Mouse (Mus musculus) megakaryocyte, embryonic 14.5 days (primary cell): ENCODE measurements around the gene Usp29. TPM values are rescaled to one million over a fixed set of nuclear protein-coding genes. Genes with fewer than 3 reads are reported as not detected.

Experiments used
- H3K27me3 ChIP-seq: replicated peaks from 2 replicates; pipeline ENCODE3; 2012; ENCODE audit warnings: inconsistent platforms
- H3K36me3 ChIP-seq: replicated peaks from 2 replicates; pipeline ENCODE3; 2012; ENCODE audit warnings: low read length, inconsistent platforms, mixed read lengths
- H3K4me1 ChIP-seq: 2 replicates; pipeline ENCODE4 v1.6.1; 2012; ENCODE audit warnings: inconsistent platforms
- H3K4me3 ChIP-seq: replicated peaks from 2 replicates; pipeline ENCODE3; 2012; ENCODE audit warnings: moderate library complexity, mild to moderate bottlenecking, inconsistent platforms
- H3K9me3 ChIP-seq: 2 replicates; pipeline ENCODE4 v1.6.1; 2012; ENCODE audit warnings: inconsistent platforms
- FLI1 ChIP-seq: IDR thresholded peaks from 2 replicates; pipeline ENCODE4 v1.6.1; 2012; ENCODE audit warnings: low read length, inconsistent platforms, mixed read lengths
- GATA1 ChIP-seq: IDR thresholded peaks from 3 replicates; pipeline ENCODE4 v1.6.1; 2012; ENCODE audit warnings: mixed read lengths, low read length, inconsistent platforms, borderline replicate concordance
- polyA plus RNA-seq: library from polyadenylated mRNA; stranded (reverse); fragments of >175 nt; gene quantifications from 2 replicates; pipeline ENCODE4 v1.2.3, GENCODE M21; 2012; ENCODE audit warnings: low replicate concordance; ENCODE audit not compliant: insufficient read depth

The Usp29 gene
- polyA plus RNA-seq, 1 experiment: 0.46 TPM

DNA sequence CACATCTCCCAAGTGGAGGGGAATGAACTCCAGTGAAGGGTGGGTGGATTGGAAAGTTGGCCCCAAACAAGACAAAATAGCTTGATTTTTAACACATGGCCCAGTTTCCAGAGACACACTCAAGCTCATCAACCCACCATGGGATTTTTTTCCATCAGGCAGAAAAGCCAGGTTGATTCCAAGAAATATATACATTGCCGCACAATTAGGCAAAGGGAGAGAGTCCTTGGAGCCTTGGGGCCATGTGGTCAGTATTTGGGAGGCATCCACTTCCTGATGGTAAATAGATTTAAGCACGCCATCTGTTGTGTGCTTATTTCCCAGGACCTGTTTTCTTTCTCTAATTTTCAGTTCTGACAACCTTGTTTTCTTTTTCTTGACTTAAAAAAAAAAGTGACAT lies 57.7 kb downstream of the Usp29 start:
- TF ChIP-seq GATA1 (no peak), FLI1 (no peak)
- H3K9me3 ChIP-seq: peaks cover 11% of the 10 kb centered on the region; the same call in 1 of the 2 replicates
- H3K27me3 ChIP-seq: no peaks in the 10 kb centered on the region
- no peak overlapping the region for H3K4me3 ChIP-seq
- H3K36me3 ChIP-seq: no peaks in the 10 kb centered on the region
- H3K4me1 ChIP-seq: no peaks in the 10 kb centered on the region

DNA sequence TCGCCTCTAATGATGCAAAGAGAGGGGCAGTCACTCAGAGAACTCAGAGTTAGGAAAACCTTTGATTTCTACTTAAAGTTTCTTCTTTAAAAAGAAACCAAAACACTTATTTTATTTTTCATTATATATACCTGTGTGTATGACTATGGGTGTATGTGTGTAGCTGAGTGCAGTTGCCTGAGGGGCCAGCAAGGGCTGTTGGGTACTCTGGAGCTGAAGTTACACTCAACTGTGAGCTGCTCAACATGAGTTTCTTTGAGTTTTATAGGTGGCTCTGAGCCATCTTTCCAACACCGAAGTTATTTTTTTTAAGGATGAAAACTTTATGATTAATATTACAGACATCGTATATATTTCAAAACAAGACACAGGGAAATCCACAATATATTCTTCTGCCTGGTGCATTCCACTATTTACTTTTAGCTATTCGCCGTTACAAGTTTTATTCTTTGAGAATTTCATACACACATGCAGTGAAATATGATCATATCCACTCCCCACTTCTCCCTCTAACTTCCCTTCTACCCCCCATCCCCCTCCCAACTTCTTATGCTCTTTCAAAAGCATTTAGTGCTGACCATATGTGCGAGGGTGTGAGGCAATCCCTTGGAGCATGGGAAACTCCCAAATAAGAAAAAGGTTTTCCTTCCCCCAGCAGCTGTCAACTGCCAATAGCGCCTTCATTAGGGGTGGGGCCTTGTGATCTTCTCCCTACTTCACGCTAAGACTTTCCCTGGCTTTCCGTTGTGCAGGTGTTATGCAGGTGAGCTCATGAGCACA lies 61.1 kb downstream of the Usp29 start:
- no peaks in the 10 kb centered on the region for H3K27me3 ChIP-seq
- no peaks in the 10 kb centered on the region for H3K36me3 ChIP-seq
- H3K4me3 ChIP-seq: no peak overlapping the region
- peaks cover 11% of the 10 kb centered on the region; the same call in 1 of the 2 replicates for H3K9me3 ChIP-seq
- TF ChIP-seq GATA1 (no peak), FLI1 (no peak)
- no peaks in the 10 kb centered on the region for H3K4me1 ChIP-seq

DNA sequence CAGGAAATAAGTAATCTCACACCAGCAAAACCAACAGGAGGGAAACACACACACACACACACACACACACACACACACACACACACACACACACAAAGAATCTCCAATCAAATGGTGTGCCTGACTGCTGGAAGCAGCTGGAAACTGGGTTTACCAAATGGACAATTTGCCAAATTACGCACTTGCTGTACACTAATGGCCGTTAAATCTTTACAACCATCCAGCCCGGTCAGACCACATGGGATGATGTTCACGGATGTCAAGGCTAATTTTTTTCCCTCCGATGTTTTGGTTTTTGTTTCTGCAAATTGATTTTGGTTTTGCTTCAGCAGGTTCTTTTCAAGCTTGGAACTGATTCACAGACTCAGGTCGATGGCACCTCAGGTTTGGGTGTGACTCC lies 62.9 kb downstream of the Usp29 start:
- H3K36me3 ChIP-seq: no peaks in the 10 kb centered on the region
- peaks cover 19% of the 10 kb centered on the region for H3K9me3 ChIP-seq
- H3K4me1 ChIP-seq: no peaks in the 10 kb centered on the region
- H3K4me3 ChIP-seq: no peak overlapping the region
- H3K27me3 ChIP-seq: no peaks in the 10 kb centered on the region
- TF ChIP-seq GATA1 (no peak), FLI1 (no peak)

DNA sequence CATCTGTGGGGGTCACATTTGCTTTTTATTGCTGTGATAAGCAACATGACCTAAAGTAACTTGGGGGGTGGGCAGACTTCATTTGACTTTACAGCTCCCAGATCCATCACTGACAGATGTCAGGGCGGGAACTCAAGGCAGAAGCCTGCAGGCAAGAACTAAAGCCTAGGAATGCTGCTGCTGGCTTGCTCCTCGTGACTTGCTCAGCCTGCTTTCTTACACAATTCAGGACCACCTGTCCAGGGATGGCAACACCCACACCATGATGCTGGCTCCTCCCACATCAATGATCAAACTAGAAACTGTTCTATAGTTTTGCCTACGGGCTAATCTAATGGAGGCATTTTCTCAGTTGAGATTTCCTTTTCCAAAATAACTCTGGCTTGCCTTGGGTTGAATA lies 63.4 kb downstream of the Usp29 start:
- TF ChIP-seq FLI1: no peak
- TF ChIP-seq GATA1: no peak
- no peak overlapping the region for H3K4me3 ChIP-seq
- H3K9me3 ChIP-seq: peaks cover 19% of the 10 kb centered on the region
- no peaks in the 10 kb centered on the region for H3K4me1 ChIP-seq
- H3K36me3 ChIP-seq: no peaks in the 10 kb centered on the region
- no peaks in the 10 kb centered on the region for H3K27me3 ChIP-seq

DNA sequence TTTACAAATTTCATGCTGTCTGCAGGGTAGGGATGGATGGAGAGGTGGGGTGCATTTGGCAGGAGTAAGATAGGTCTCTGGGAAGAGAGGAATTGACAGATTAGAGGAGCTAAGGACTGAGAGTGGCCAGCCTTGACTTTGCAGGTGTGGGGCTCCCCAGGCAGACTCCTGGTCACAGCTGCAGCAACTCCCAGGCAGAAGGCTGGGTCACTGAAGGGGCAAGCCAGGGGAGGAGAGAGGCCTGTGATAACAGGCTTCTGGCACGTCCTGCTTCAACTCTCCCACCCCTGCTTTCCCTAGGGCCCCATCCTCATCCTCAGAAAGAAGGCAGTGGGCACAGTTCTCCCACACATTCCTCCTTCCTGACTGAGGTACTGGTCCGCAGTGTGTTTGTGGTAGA lies 67.0 kb downstream of the Usp29 start:
- no peak overlapping the region for H3K4me3 ChIP-seq
- H3K9me3 ChIP-seq: peaks cover 18% of the 10 kb centered on the region
- H3K27me3 ChIP-seq: no peaks in the 10 kb centered on the region
- TF ChIP-seq FLI1 (no peak), GATA1 (no peak)
- H3K36me3 ChIP-seq: no peaks in the 10 kb centered on the region
- no peaks in the 10 kb centered on the region for H3K4me1 ChIP-seq

DNA sequence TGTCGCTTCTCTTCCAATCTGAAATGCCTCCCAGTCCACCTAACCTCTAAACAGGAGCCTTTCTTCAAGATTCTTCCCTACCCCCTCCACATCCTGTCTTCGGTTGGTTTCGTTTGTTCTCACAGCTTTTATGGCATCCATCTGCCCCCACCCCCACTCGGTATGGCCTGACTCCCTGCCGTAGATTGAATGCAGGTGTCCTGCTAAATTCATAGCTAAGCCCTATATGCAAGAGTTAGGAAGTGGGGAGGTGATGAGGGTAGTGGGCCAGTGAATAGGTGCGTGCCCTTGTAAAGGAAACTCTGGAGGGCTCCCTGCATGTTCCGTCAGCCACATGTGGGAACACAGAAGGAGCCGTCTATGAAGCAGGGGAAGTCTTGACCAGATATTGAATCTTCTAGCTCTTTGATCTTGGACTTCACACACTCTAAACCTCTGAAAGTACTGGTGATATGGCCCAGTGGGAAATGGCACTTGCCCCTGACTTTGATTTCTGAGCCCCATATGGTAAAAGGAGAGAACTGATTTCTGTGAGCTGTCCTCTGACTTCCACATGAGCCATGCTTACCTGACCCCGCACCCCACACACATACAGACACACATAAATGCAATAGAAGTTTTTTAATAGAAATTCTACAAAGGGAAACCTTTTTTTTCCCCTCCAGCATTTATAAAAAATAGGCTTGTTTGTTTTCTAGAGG lies 68.9 kb downstream of the Usp29 start:
- Histone ChIP-seq H3K4me1 (no peaks in the 10 kb centered on the region), H3K36me3 (no peaks in the 10 kb centered on the region), H3K4me3 (no peak overlapping the region), H3K27me3 (no peaks in the 10 kb centered on the region), H3K9me3 (peaks cover 20% of the 10 kb centered on the region)
- TF ChIP-seq GATA1 (no peak), FLI1 (no peak)

DNA sequence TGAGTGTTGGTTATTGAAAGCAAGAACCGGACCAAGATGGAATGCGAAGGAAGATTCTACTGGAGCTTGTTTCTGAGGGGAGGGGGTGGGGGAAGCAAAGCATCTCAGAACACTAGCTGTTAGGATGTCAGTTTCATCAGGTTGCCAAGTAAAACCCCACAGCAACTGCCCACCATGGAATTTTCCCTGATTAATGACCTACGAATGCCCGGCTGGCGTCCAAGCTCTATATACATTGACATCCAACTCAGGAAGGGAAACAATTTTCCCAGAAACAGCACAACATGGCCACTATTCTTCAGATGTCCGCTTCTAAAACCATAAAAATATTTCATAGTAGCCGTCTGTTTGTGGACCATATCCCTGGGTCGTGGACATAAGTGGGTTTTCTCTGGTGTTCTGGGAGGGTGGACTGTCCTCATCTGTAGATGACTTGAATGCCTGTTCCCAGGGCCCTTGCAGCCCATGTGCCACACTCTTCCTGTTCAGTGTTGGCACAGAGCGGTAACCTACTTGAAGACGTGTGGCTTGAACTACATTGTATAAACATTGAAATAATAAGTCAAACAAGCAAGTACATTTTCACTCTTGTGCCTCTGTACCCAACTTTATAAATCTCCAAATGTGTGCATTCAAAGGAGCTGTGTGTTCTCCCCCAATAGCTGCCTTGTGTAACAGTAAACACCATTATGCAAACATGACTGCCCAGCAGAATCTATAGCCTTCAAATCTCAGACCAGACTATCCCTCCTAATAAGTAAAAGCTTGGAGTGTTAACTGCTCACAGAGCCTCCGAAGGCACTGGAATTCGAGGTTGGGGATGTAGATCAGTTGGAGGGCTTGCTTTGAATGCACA lies 70.4 kb downstream of the Usp29 start:
- Histone ChIP-seq H3K9me3 (peaks cover 20% of the 10 kb centered on the region), H3K4me3 (no peak overlapping the region), H3K4me1 (no peaks in the 10 kb centered on the region), H3K27me3 (no peaks in the 10 kb centered on the region), H3K36me3 (no peaks in the 10 kb centered on the region)
- TF ChIP-seq FLI1: no peak
- no peak for TF ChIP-seq GATA1

DNA sequence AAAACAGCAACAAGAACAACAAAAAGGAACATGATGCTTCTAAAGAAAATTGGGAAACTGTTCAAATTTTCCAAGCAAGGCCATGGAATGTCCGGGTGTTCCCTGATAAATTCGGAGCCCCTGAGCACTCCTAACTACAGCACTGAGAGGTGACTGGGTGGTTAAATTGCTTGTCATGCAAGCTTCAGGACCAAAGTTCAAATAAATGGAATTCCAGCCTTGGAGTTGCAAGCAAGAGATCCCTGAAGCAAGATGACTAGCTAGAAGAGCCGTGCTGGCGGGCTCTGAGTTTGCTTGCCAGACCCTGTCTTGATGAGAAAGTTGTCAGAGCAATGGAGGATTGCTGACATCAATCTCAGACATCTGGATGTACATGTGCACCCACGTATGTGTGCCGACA lies 71.3 kb downstream of the Usp29 start:
- Histone ChIP-seq H3K4me1 (no peaks in the 10 kb centered on the region), H3K36me3 (no peaks in the 10 kb centered on the region), H3K27me3 (no peaks in the 10 kb centered on the region), H3K9me3 (peaks cover 20% of the 10 kb centered on the region), H3K4me3 (no peak overlapping the region)
- TF ChIP-seq FLI1 (no peak), GATA1 (no peak)

DNA sequence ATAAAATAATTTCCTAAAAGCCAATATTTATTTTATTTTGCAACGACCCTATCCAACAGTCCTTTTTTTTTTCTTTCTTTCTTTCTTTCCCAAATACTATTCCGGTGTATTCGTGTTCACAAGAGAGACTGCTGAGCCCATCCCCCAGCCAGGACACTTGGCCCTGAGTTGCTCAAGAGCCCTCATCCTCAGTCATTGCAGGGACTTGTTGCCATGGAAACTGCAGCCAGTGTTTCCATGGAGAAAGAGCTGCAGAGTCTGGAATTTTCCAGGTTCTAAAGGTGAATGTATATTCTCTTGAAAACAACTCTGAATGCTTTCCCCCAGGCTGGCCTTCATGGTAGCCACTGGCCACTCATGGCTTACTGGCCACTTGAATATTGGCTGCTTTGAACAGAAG lies 80.2 kb downstream of the Usp29 start:
- Histone ChIP-seq H3K36me3 (no peaks in the 10 kb centered on the region), H3K9me3 (peaks cover 23% of the 10 kb centered on the region), H3K4me1 (no peaks in the 10 kb centered on the region), H3K4me3 (no peak overlapping the region), H3K27me3 (no peaks in the 10 kb centered on the region)
- no peak for TF ChIP-seq GATA1
